Mouse (Mus musculus): ENCODE data around the gene Scrg1.

- TF ChIP-seq CTCF (IDR thresholded peaks at IDR 0.05; ENCODE audit: low read depth, low read length) (no peak), POLR2A (IDR thresholded peaks at IDR 0.05; ENCODE audit: extremely low read depth, insufficient read depth, low read length) (no peak)
Observed at GRCm38 (mm10) chr8:57489366-57489765, 33.6 kb downstream of the Scrg1 start.
